Mouse (Mus musculus): Measurements from ENCODE around the gene Cdc14a. TPM values are rescaled to one million over a fixed set of nuclear protein-coding genes. Genes with fewer than 3 reads are reported as not detected.

Gene Cdc14a
- polyA plus RNA-seq, 1 experiment from 2014 or later: 6.4 TPM

GRCm38 (mm10) chr3:116389500-116390470 lies 34.0 kb downstream of the Cdc14a start:
- Histone ChIP-seq H3K27ac (no peak overlapping the region), H3K9ac (no peak overlapping the region), H3K36me3 (peaks cover 5% of the 10 kb centered on the region), H3K4me2 (no peak overlapping the region), H3K9me3 (no peaks in the 10 kb centered on the region), H3K4me3 (no peak overlapping the region), H3K4me1 (0 out of 2 replicates have a peak, but pooled peaks cover 3% of the 10 kb centered on the region), H3K27me3 (no peaks in the 10 kb centered on the region)
- no peak for ATAC-seq (ENCODE audit: insufficient number of reproducible peaks, low FRiP score, low TSS enrichment, low read depth)
- 84% methylated on average over 14 of the region's 14 CpGs for WGBS

GRCm38 (mm10) chr3:116388808-116389207 lies 35.0 kb downstream of the Cdc14a start:
- H3K27me3 ChIP-seq: no peaks in the 10 kb centered on the region
- no peak overlapping the region for H3K4me2 ChIP-seq
- H3K36me3 ChIP-seq: peaks cover 5% of the 10 kb centered on the region
- no peaks in the 10 kb centered on the region for H3K4me1 ChIP-seq
- H3K4me3 ChIP-seq: no peak overlapping the region
- 52% methylated on average over 11 of the region's 11 CpGs for WGBS
- no peaks in the 10 kb centered on the region for H3K9me3 ChIP-seq
- no peak for ATAC-seq (ENCODE audit: insufficient number of reproducible peaks, low FRiP score, low TSS enrichment, low read depth)
- H3K27ac ChIP-seq: no peak overlapping the region
- H3K9ac ChIP-seq: no peak overlapping the region

- Histone ChIP-seq H3K4me2 (no peak overlapping the region), H3K4me1 (no peaks in the 10 kb centered on the region), H3K27me3 (no peaks in the 10 kb centered on the region), H3K9me3 (no peaks in the 10 kb centered on the region), H3K27ac (no peak overlapping the region), H3K36me3 (peaks cover 5% of the 10 kb centered on the region; the same call in 1 of the 2 replicates), H3K4me3 (no peak overlapping the region), H3K9ac (no peak overlapping the region)
- ATAC-seq (ENCODE audit: insufficient number of reproducible peaks, low FRiP score, low TSS enrichment, low read depth): no peak
Observed at GRCm38 (mm10) chr3:116386886-116387285, 36.9 kb downstream of the Cdc14a start.

GRCm38 (mm10) chr3:116386342-116386741 lies 37.5 kb downstream of the Cdc14a start:
- WGBS: 86% methylated on average over 6 of the region's 6 CpGs
- no peak for ATAC-seq (ENCODE audit: insufficient number of reproducible peaks, low FRiP score, low TSS enrichment, low read depth)

GRCm38 (mm10) chr3:116384319-116384718 lies 39.5 kb downstream of the Cdc14a start:
- no peaks in the 10 kb centered on the region for H3K9me3 ChIP-seq
- no peaks in the 10 kb centered on the region for H3K27me3 ChIP-seq
- H3K9ac ChIP-seq: no peak overlapping the region
- ATAC-seq (ENCODE audit: insufficient number of reproducible peaks, low FRiP score, low TSS enrichment, low read depth): no peak
- peaks cover 5% of the 10 kb centered on the region; the same call in 1 of the 2 replicates for H3K36me3 ChIP-seq
- H3K4me3 ChIP-seq: no peak overlapping the region
- H3K27ac ChIP-seq: peak overlapping the region; percentile 59; the same call in 1 of the 2 replicates
- no peak overlapping the region for H3K4me2 ChIP-seq
- H3K4me1 ChIP-seq: no peaks in the 10 kb centered on the region
- 70% methylated on average over 7 of the region's 7 CpGs for WGBS

More at GRCm38 (mm10) chr3:116386342-116386741, 37.5 kb downstream of the Cdc14a start:
- Histone ChIP-seq H3K4me2 (no peak overlapping the region), H3K27me3 (no peaks in the 10 kb centered on the region), H3K9me3 (no peaks in the 10 kb centered on the region), H3K4me3 (no peak overlapping the region), H3K27ac (no peak overlapping the region), H3K36me3 (peaks cover 5% of the 10 kb centered on the region; the same call in 1 of the 2 replicates), H3K4me1 (no peaks in the 10 kb centered on the region), H3K9ac (no peak overlapping the region)

- Histone ChIP-seq H3K9me3 (no peaks in the 10 kb centered on the region), H3K9ac (no peak overlapping the region), H3K27me3 (no peaks in the 10 kb centered on the region), H3K27ac (no peak overlapping the region), H3K4me2 (no peak overlapping the region), H3K36me3 (no peaks in the 10 kb centered on the region), H3K4me3 (no peak overlapping the region), H3K4me1 (no peaks in the 10 kb centered on the region)
- ATAC-seq (ENCODE audit: insufficient number of reproducible peaks, low FRiP score, low TSS enrichment, low read depth): no peak
- WGBS: 43% methylated on average over 9 of the region's 9 CpGs
Observed at GRCm38 (mm10) chr3:116380319-116380718, 43.5 kb downstream of the Cdc14a start.

- WGBS: 89% methylated on average over 2 of the region's 2 CpGs
- ATAC-seq (ENCODE audit: insufficient number of reproducible peaks, low FRiP score, low TSS enrichment, low read depth): no peak
- no peaks in the 10 kb centered on the region for H3K9me3 ChIP-seq
- no peak overlapping the region for H3K27ac ChIP-seq
- no peak overlapping the region for H3K4me2 ChIP-seq
- H3K4me3 ChIP-seq: no peak overlapping the region
- H3K36me3 ChIP-seq: no peaks in the 10 kb centered on the region
- H3K4me1 ChIP-seq: no peaks in the 10 kb centered on the region
- no peaks in the 10 kb centered on the region for H3K27me3 ChIP-seq
- no peak overlapping the region for H3K9ac ChIP-seq
Observed at GRCm38 (mm10) chr3:116375442-116375841, 48.4 kb downstream of the Cdc14a start.

GRCm38 (mm10) chr3:116374486-116374885 lies 49.3 kb downstream of the Cdc14a start:
- no peak overlapping the region for H3K4me3 ChIP-seq
- H3K4me2 ChIP-seq: no peak overlapping the region
- no peaks in the 10 kb centered on the region for H3K4me1 ChIP-seq
- no peak for ATAC-seq (ENCODE audit: insufficient number of reproducible peaks, low FRiP score, low TSS enrichment, low read depth)
- no peaks in the 10 kb centered on the region for H3K27me3 ChIP-seq
- no peaks in the 10 kb centered on the region for H3K9me3 ChIP-seq
- H3K27ac ChIP-seq: no peak overlapping the region
- H3K9ac ChIP-seq: no peak overlapping the region
- H3K36me3 ChIP-seq: no peaks in the 10 kb centered on the region
- WGBS: 75% methylated on average over 5 of the region's 5 CpGs

- Histone ChIP-seq H3K4me3 (no peak overlapping the region), H3K4me2 (no peak overlapping the region), H3K9ac (no peak overlapping the region), H3K27me3 (no peaks in the 10 kb centered on the region), H3K36me3 (no peaks in the 10 kb centered on the region), H3K9me3 (no peaks in the 10 kb centered on the region), H3K27ac (no peak overlapping the region), H3K4me1 (no peaks in the 10 kb centered on the region)
- no peak for ATAC-seq (ENCODE audit: insufficient number of reproducible peaks, low FRiP score, low TSS enrichment, low read depth)
- WGBS: 74% methylated on average over 6 of the region's 6 CpGs
Observed at GRCm38 (mm10) chr3:116373196-116373595, 50.6 kb downstream of the Cdc14a start.

- Histone ChIP-seq H3K27ac (no peak overlapping the region), H3K4me3 (no peak overlapping the region), H3K9ac (no peak overlapping the region), H3K4me2 (no peak overlapping the region), H3K9me3 (no peaks in the 10 kb centered on the region), H3K36me3 (no peaks in the 10 kb centered on the region; the same call in 1 of the 2 replicates), H3K27me3 (no peaks in the 10 kb centered on the region), H3K4me1 (no peaks in the 10 kb centered on the region)
- no peak for ATAC-seq (ENCODE audit: insufficient number of reproducible peaks, low FRiP score, low TSS enrichment, low read depth)
- 17% methylated on average over 4 of the region's 4 CpGs for WGBS
Observed at GRCm38 (mm10) chr3:116368868-116369437, 54.9 kb downstream of the Cdc14a start.

GRCm38 (mm10) chr3:116366125-116366524 lies 57.7 kb downstream of the Cdc14a start:
- no peaks in the 10 kb centered on the region for H3K4me1 ChIP-seq
- no peaks in the 10 kb centered on the region for H3K27me3 ChIP-seq
- H3K36me3 ChIP-seq: peaks cover 3% of the 10 kb centered on the region; the same call in 1 of the 2 replicates
- ATAC-seq (ENCODE audit: insufficient number of reproducible peaks, low FRiP score, low TSS enrichment, low read depth): no peak
- H3K27ac ChIP-seq: no peak overlapping the region
- no peak overlapping the region for H3K4me2 ChIP-seq
- no peak overlapping the region for H3K9ac ChIP-seq
- H3K4me3 ChIP-seq: no peak overlapping the region
- WGBS: 50% methylated on average over 2 of the region's 2 CpGs
- H3K9me3 ChIP-seq: no peaks in the 10 kb centered on the region

GRCm38 (mm10) chr3:116361906-116362305 lies 61.9 kb downstream of the Cdc14a start:
- 80% methylated on average over 7 of the region's 7 CpGs for WGBS
- Histone ChIP-seq H3K4me2 (no peak overlapping the region), H3K9ac (no peak overlapping the region), H3K9me3 (no peaks in the 10 kb centered on the region), H3K4me3 (no peak overlapping the region), H3K27ac (no peak overlapping the region), H3K36me3 (peaks cover 3% of the 10 kb centered on the region; the same call in 1 of the 2 replicates), H3K27me3 (no peaks in the 10 kb centered on the region), H3K4me1 (no peaks in the 10 kb centered on the region)
- no peak for ATAC-seq (ENCODE audit: insufficient number of reproducible peaks, low FRiP score, low TSS enrichment, low read depth)

All from limb, embryonic 15.5 days (tissue).